ENCODE assay signal across 13 mouse cellular contexts in the genomic region with DNA sequence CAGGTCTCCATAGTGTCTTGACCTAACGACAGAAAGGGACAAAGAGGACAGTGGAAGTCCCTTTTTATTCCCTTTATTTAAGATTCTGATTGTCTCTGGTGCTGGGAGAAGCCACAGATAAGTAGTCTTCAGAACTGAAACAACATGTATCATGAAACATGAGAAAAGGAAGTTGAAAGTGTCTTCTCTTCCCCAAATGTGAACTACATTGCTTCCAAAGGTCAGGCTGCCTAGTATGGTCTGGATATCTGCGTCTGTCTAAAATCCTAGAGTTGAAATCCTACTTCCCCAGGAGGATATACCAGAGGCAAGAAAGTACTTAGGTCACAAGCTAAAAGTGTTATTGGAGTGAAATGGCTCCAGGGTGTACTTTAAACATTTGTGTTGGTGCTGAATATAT.
"Had no signal": no experiment of that assay in that cellular context is flagged by ENCODE, and none has a peak within 500 bp of the region (broad histone marks: within the 10 kb centered on the region; RNA-seq: fewer than 3 reads in every experiment).

No protein-coding gene starts in this region.

- H3K4me2 ChIP-seq: limb, embryonic 15.5 days; liver, embryonic 13.5 days; midbrain, embryonic 13.5 days; neural tube, embryonic 15.5 days had no signal

- H3K4me1 ChIP-seq: limb, embryonic 15.5 days; liver, embryonic 13.5 days; midbrain, embryonic 13.5 days had no signal

- H3K27me3 ChIP-seq: limb, embryonic 15.5 days; liver, embryonic 13.5 days; midbrain, embryonic 13.5 days; neural tube, embryonic 15.5 days had no signal

- H3K9me3 ChIP-seq: limb, embryonic 15.5 days; liver, embryonic 13.5 days; midbrain, embryonic 13.5 days; neural tube, embryonic 15.5 days had no signal

- H3K36me3 ChIP-seq: limb, embryonic 15.5 days; liver, embryonic 13.5 days; midbrain, embryonic 13.5 days; neural tube, embryonic 15.5 days had no signal

- ATAC-seq: midbrain, embryonic 13.5 days had no signal

- H3K4me3 ChIP-seq: left cerebral cortex, adult 2 months; limb, embryonic 15.5 days; liver, embryonic 13.5 days; midbrain, embryonic 13.5 days; myocyte; neural tube, embryonic 15.5 days had no signal

- H3K9ac ChIP-seq: limb, embryonic 15.5 days; liver, embryonic 13.5 days; midbrain, embryonic 13.5 days; neural tube, embryonic 15.5 days had no signal

- DNase-seq: kidney, postnatal 10 days; liver, embryonic 13.5 days; lung, adult 2 months; lung, postnatal 10 days; lung, postnatal 4 days; right cerebral cortex, adult 18-20 months; right cerebral cortex, postnatal 25 days; thymus, postnatal 4 days had no signal

- H3K27ac ChIP-seq: left cerebral cortex, adult 2 months; limb, embryonic 15.5 days; liver, embryonic 13.5 days; midbrain, embryonic 13.5 days; neural tube, embryonic 15.5 days had no signal
